ENCODE assay signal across 8 mouse cellular contexts in the genomic region with DNA sequence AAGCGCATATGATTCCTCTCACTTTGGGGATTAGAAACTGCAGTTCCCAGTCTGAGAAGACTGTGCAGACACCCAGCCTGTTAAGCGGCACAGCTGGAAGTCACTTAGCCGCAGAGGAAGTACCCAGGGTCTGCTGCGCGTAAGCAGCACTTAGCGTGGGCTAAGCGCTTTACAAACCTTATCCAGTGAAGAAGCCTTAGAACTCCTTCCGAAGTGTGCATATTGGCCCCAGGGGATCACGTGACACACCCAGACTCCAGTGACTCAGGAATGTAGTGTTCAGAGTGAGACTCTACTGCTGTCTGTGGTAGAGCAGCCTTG. TPM values are rescaled to one million over a fixed set of nuclear protein-coding genes. Genes with fewer than 3 reads are reported as not detected.
DNase-seq lines count a peak whose midpoint lies in the region; ATAC-seq lines count a peak whose summit lies in the region.

No protein-coding gene starts in this region.

- no peaks in the 10 kb centered on the region for H3K9me3 ChIP-seq in lung, embryonic 15.5 days

- peak overlapping the region; percentile 21; the same call in 1 of the 2 replicates for H3K27ac ChIP-seq in lung, embryonic 15.5 days

- peaks cover 53% of the 10 kb centered on the region for H3K4me1 ChIP-seq in lung, embryonic 15.5 days

- WGBS in lung, embryonic 15.5 days, result 45% methylated on average over 9 of the region's 9 CpGs

- H3K9ac ChIP-seq in lung, embryonic 15.5 days, result no peak overlapping the region

- no peak for DNase-seq in lung, postnatal 14 days
- peak; percentile 72 for DNase-seq in c-Kit-negative CD71-positive TER-119-positive erythroid progenitor cells, embryonic 14.5 days (ENCODE audit: low read depth, low spot score)
- DNase-seq in heart, postnatal 4 days, result peak; percentile 35
- peak; percentile 21 for DNase-seq in yolk sac, embryonic 10.5 days (ENCODE audit: low spot score)
- no peak for DNase-seq in urinary bladder, postnatal 10 days (ENCODE audit: low spot score)
- no peak for DNase-seq in cerebellum, postnatal 10 days

- H3K4me3 ChIP-seq in lung, embryonic 15.5 days, result no peak overlapping the region

- H3K27me3 ChIP-seq in lung, embryonic 15.5 days, result no peaks in the 10 kb centered on the region

- H3K36me3 ChIP-seq in lung, embryonic 15.5 days, result no peaks in the 10 kb centered on the region

- peak; percentile 15; the same call in 1 of the 2 replicates for ATAC-seq in lung, embryonic 15.5 days (ENCODE audit: borderline replicate concordance, extremely low read depth, low FRiP score, low TSS enrichment)
- peak; percentile 39 for ATAC-seq in megakaryocyte-erythroid progenitor cell, adult 5-6 weeks (replicated peaks; ENCODE audit: low FRiP score, low TSS enrichment, poor library complexity, severe bottlenecking)

- no peak overlapping the region for H3K4me2 ChIP-seq in lung, embryonic 15.5 days

RNA-seq across cellular contexts. Expression of gene Ggta1, which starts 44.1 kb away (rescaled TPM):
- polyA plus RNA-seq in lung, embryonic 15.5 days (2015; fragmentation: Nextera tagmentation; extraction: Ambion mirVana), result 19.6 and 20.8 TPM in 2 replicates
- total RNA-seq in heart, postnatal 4 days (2021), result 10 to 100 TPM; 21.5 to 22.3 TPM
- total RNA-seq in megakaryocyte-erythroid progenitor cell, adult 5-6 weeks (2014; fragmentation: Nextera tagmentation), result 8.4 and 13.4 TPM in 2 replicates
- total RNA-seq in megakaryocyte-erythroid progenitor cell, adult 5-6 weeks (2017), result 12.5 and 18.7 TPM in 2 replicates

RNA-seq across cellular contexts. Expression of gene Dab2ip, which starts 50.9 kb away (rescaled TPM):
- polyA plus RNA-seq in lung, embryonic 15.5 days (2015; fragmentation: Nextera tagmentation; extraction: Ambion mirVana), result 54.2 and 60.2 TPM in 2 replicates
- total RNA-seq in heart, postnatal 4 days (2021), result 10 to 100 TPM; 54.6 to 55.2 TPM
- total RNA-seq in megakaryocyte-erythroid progenitor cell, adult 5-6 weeks (2014; fragmentation: Nextera tagmentation), result 3.2 and 5.9 TPM in 2 replicates
- 3.2 TPM in 2 replicates for total RNA-seq in megakaryocyte-erythroid progenitor cell, adult 5-6 weeks (2017)

Comparison
In these comparisons a context has a peak if more than half of its experiments do, and no peak if none do; other contexts are left out.
1. DNase-seq: peak in c-Kit-negative CD71-positive TER-119-positive erythroid progenitor cells, embryonic 14.5 days (single experiment), heart, postnatal 4 days (single experiment) and yolk sac, embryonic 10.5 days (single experiment); none in lung, postnatal 14 days (single experiment), urinary bladder, postnatal 10 days (single experiment) and cerebellum, postnatal 10 days (0 of 2).
2. RNA of gene Dab2ip, which starts 50.9 kb away (total RNA-seq): 54.6 to 55.2 TPM in heart, postnatal 4 days; 3.2 to 5.9 TPM in megakaryocyte-erythroid progenitor cell, adult 5-6 weeks; every median in the first group is over 4 times any median in the second.